Mouse (Mus musculus): ENCODE data around the gene Cyp19a1. TPM values are rescaled to one million over a fixed set of nuclear protein-coding genes. Genes with fewer than 3 reads are reported as not detected.
A peak's percentile ranks its signal among the peaks of the same experiment; 100 is the strongest.

Cyp19a1 gene
- polyA plus RNA-seq (2014; fragmentation: Nextera tagmentation; extraction: Ambion mirVana) = not detected in 2 replicates

DNA sequence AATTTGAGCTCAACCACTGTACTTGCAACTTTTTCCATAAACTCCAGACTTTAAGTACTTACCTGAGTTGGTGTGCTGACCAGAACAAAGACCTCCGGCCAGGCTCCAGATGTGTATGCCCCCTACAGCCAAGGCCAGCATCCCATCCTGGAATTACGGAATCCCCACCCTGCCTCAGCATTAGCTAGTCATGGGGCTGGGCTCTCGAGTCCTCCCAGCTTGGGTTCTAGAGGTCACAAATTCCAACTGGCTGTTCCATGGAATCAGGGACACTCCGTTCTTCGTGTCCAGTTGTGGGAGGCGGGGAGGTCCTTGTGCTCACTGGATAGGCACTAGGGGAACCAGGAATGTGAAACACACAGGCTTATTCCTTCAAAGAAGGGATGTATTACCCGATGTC is at the start of gene Cyp19a1:
Gene Cyp19a1 (minus strand): TSS at position 101 of the 400 bp plus-strand sequence.
- Histone ChIP-seq H3K4me1 (ENCODE audit: control insufficient read depth, insufficient read depth, low read length) (no peaks in the 10 kb centered on the region), H3K4me3 (ENCODE audit: low read depth, low read length) (no peak within 1 kb of the TSS), H3K9ac (ENCODE audit: low read depth, low read length) (no peak within 1 kb of the TSS), H3K36me3 (ENCODE audit: control insufficient read depth, insufficient read depth, low read length) (no peaks in the 10 kb centered on the region), H3K9me3 (replicated peaks; ENCODE audit: control insufficient read depth, low read length) (no peaks in the 10 kb centered on the region), H3K27ac (ENCODE audit: low read depth, low read length) (no peak within 1 kb of the TSS), H3K4me2 (no peak within 1 kb of the TSS), H3K27me3 (ENCODE audit: control insufficient read depth, insufficient read depth, low read length) (no peaks in the 10 kb centered on the region)
- no peak for ATAC-seq (replicated peaks; ENCODE audit: insufficient number of reproducible peaks, low FRiP score, low TSS enrichment)
- WGBS (ENCODE audit: insufficient replicate concordance) = 76% methylated on average over 7 of the region's 7 CpGs

DNA sequence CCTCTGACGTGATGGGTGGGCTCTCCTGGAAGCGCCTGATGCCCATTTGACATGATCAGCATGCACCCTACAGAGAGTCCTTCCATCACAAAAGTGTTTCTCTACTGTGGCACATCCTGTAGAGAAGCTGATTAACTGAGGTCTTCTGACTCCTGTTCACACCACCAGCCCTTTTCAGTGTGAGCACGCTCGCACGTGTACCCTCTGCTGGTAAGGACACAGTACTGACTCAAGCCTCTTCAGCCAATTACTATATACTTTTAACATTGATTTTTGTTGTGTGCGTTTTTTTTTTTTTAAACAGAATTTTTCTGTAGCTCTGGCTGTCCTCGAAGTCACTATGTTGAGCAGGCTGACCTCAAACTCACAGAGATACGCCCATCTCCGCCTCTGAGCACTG is 48.5 kb upstream of the Cyp19a1 start:
- Histone ChIP-seq H3K4me2 (no peak overlapping the region), H3K27me3 (ENCODE audit: control insufficient read depth, insufficient read depth, low read length) (no peaks in the 10 kb centered on the region), H3K4me3 (ENCODE audit: low read depth, low read length) (no peak overlapping the region), H3K36me3 (ENCODE audit: control insufficient read depth, insufficient read depth, low read length) (no peaks in the 10 kb centered on the region), H3K9me3 (replicated peaks; ENCODE audit: control insufficient read depth, low read length) (no peaks in the 10 kb centered on the region), H3K9ac (ENCODE audit: low read depth, low read length) (no peak overlapping the region), H3K27ac (ENCODE audit: low read depth, low read length) (no peak overlapping the region), H3K4me1 (ENCODE audit: control insufficient read depth, insufficient read depth, low read length) (no peaks in the 10 kb centered on the region)
- no peak for ATAC-seq (replicated peaks; ENCODE audit: insufficient number of reproducible peaks, low FRiP score, low TSS enrichment)
- 67% methylated on average over 9 of the region's 9 CpGs for WGBS (ENCODE audit: insufficient replicate concordance)

DNA sequence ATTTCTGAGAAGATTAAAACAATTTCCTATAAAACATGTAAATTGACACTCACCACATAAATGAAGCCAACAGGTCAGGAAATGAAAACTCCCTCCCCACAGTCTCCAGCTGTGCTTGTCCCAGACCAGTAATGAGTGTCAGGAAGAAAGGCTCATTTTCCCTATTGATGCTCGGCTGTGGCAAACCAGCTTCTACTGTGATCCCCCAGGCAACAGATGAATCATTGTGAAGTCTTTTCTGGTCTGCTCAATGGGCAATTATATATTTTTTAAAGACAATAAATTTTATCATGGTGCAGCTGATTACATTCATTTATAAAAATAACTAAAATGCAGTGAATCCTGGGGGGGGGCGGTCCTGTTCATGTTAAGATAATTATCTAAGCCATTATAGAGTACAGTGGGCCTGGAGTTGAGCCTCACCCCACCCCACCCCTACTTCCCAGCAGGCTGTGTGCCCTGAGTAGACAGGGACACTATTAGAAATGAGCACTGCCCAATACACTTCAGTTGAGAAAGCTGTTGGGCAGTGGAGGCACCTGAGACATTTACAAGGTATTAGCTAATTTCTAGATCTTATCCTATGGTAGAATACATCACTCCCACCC is 40.9 kb upstream of the Cyp19a1 start:
- H3K4me3 ChIP-seq (ENCODE audit: low read depth, low read length) = no peak overlapping the region
- no peaks in the 10 kb centered on the region for H3K9me3 ChIP-seq (replicated peaks; ENCODE audit: control insufficient read depth, low read length)
- ATAC-seq (replicated peaks; ENCODE audit: insufficient number of reproducible peaks, low FRiP score, low TSS enrichment) = no peak
- H3K27ac ChIP-seq (ENCODE audit: low read depth, low read length) = no peak overlapping the region
- WGBS (ENCODE audit: insufficient replicate concordance) = 67% methylated on average over 2 of the region's 2 CpGs
- H3K27me3 ChIP-seq (ENCODE audit: control insufficient read depth, insufficient read depth, low read length) = no peaks in the 10 kb centered on the region
- H3K4me1 ChIP-seq (ENCODE audit: control insufficient read depth, insufficient read depth, low read length) = no peaks in the 10 kb centered on the region
- no peaks in the 10 kb centered on the region for H3K36me3 ChIP-seq (ENCODE audit: control insufficient read depth, insufficient read depth, low read length)
- H3K4me2 ChIP-seq = no peak overlapping the region
- no peak overlapping the region for H3K9ac ChIP-seq (ENCODE audit: low read depth, low read length)

DNA sequence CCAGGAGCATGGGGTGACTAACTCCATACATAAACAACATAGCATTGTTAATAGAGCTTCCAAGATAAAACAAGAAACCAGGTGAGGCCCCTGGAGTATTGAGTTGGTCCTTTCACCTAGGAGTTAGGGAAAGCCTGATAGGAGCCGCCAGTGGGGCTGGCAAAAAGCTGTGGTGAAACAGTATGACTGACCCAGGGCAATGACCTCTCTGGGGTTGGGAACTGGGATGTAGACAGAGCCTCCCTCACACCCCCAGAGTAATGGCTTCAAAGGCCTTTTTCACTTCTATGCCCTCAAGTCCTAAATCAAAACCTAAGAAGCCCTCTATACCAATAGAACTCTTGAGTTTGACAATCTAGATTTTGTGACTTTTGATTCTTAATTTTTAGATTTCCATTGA is 40.3 kb upstream of the Cyp19a1 start:
- Histone ChIP-seq H3K27ac (ENCODE audit: low read depth, low read length) (no peak overlapping the region), H3K4me2 (no peak overlapping the region), H3K27me3 (ENCODE audit: control insufficient read depth, insufficient read depth, low read length) (no peaks in the 10 kb centered on the region), H3K9ac (ENCODE audit: low read depth, low read length) (no peak overlapping the region), H3K4me1 (ENCODE audit: control insufficient read depth, insufficient read depth, low read length) (no peaks in the 10 kb centered on the region), H3K9me3 (replicated peaks; ENCODE audit: control insufficient read depth, low read length) (no peaks in the 10 kb centered on the region), H3K36me3 (ENCODE audit: control insufficient read depth, insufficient read depth, low read length) (no peaks in the 10 kb centered on the region), H3K4me3 (ENCODE audit: low read depth, low read length) (no peak overlapping the region)
- ATAC-seq (replicated peaks; ENCODE audit: insufficient number of reproducible peaks, low FRiP score, low TSS enrichment) = no peak
- 61% methylated on average over 1 of the region's 1 CpGs for WGBS (ENCODE audit: insufficient replicate concordance)

DNA sequence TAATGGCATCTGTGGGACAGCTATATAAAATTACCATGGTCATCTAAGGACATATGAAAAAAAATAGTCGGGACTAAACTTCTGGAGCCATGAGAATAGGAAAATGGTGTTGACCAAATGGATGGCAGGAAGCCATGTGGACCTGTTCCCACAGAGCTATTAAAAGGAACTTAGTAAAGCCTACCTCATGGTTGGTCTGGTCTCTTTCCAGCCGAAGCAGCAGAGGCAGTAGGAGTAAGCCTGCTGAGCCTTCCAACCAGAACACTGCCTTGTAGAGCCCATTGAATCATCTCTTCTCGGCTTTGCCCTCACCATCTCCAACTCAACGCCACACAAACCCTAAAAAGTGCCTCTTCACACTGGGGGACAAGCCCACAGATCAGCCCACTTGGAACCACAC is 33.3 kb upstream of the Cyp19a1 start:
- H3K27me3 ChIP-seq (ENCODE audit: control insufficient read depth, insufficient read depth, low read length) = no peaks in the 10 kb centered on the region
- H3K4me2 ChIP-seq = no peak overlapping the region
- no peaks in the 10 kb centered on the region for H3K4me1 ChIP-seq (ENCODE audit: control insufficient read depth, insufficient read depth, low read length)
- H3K27ac ChIP-seq (ENCODE audit: low read depth, low read length) = no peak overlapping the region
- no peaks in the 10 kb centered on the region for H3K9me3 ChIP-seq (replicated peaks; ENCODE audit: control insufficient read depth, low read length)
- H3K9ac ChIP-seq (ENCODE audit: low read depth, low read length) = no peak overlapping the region
- ATAC-seq (replicated peaks; ENCODE audit: insufficient number of reproducible peaks, low FRiP score, low TSS enrichment) = no peak
- WGBS (ENCODE audit: insufficient replicate concordance) = 70% methylated on average over 4 of the region's 4 CpGs
- no peak overlapping the region for H3K4me3 ChIP-seq (ENCODE audit: low read depth, low read length)
- no peaks in the 10 kb centered on the region for H3K36me3 ChIP-seq (ENCODE audit: control insufficient read depth, insufficient read depth, low read length)

DNA sequence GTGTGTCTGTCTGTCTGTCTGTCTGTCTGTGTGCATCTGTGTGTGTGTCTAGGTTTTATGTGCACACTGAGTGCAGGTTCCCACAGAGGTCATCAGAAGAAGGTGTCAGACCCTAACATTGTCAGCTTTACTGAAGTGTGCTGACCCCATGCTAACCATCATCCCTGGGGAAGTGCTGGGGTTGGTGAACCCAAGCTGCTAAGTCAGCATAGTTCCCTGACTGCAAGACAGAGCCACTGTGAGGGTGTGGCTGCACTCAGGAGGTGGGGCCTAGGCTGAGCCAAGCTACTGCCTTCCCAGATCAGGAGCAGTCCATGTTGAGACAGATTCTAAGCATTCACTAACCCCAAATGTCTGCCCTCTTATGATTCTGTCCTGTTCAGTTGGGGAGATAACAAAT is 31.9 kb upstream of the Cyp19a1 start:
- H3K9ac ChIP-seq (ENCODE audit: low read depth, low read length) = no peak overlapping the region
- no peaks in the 10 kb centered on the region for H3K27me3 ChIP-seq (ENCODE audit: control insufficient read depth, insufficient read depth, low read length)
- no peak overlapping the region for H3K4me2 ChIP-seq
- H3K4me3 ChIP-seq (ENCODE audit: low read depth, low read length) = no peak overlapping the region
- no peaks in the 10 kb centered on the region for H3K36me3 ChIP-seq (ENCODE audit: control insufficient read depth, insufficient read depth, low read length)
- no peaks in the 10 kb centered on the region for H3K9me3 ChIP-seq (replicated peaks; ENCODE audit: control insufficient read depth, low read length)
- H3K4me1 ChIP-seq (ENCODE audit: control insufficient read depth, insufficient read depth, low read length) = no peaks in the 10 kb centered on the region
- no peak for ATAC-seq (replicated peaks; ENCODE audit: insufficient number of reproducible peaks, low FRiP score, low TSS enrichment)
- no peak overlapping the region for H3K27ac ChIP-seq (ENCODE audit: low read depth, low read length)

DNA sequence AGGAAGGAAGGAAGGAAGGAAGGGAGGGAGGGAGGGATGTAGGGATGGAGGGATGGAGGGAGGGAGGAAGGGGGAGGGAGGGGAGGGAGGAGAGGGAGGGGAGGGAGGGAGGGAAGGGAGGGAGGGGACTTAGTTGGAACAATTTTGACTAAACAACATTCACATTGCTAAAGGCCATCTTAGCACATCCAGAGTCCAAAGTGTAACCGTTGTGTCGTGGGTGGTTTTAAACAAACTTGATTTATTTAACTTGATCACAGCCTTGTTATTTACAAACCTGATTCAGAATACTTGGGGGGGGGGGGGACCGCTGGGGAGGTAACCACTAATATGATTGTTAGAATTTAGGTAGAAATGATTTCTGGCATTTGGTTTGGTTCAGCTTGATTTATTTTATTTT is 31.5 kb upstream of the Cyp19a1 start:
- ATAC-seq (replicated peaks; ENCODE audit: insufficient number of reproducible peaks, low FRiP score, low TSS enrichment) = no peak
- Histone ChIP-seq H3K4me1 (ENCODE audit: control insufficient read depth, insufficient read depth, low read length) (no peaks in the 10 kb centered on the region), H3K4me2 (no peak overlapping the region), H3K27me3 (ENCODE audit: control insufficient read depth, insufficient read depth, low read length) (no peaks in the 10 kb centered on the region), H3K9ac (ENCODE audit: low read depth, low read length) (no peak overlapping the region), H3K4me3 (ENCODE audit: low read depth, low read length) (no peak overlapping the region), H3K36me3 (ENCODE audit: control insufficient read depth, insufficient read depth, low read length) (no peaks in the 10 kb centered on the region), H3K9me3 (replicated peaks; ENCODE audit: control insufficient read depth, low read length) (no peaks in the 10 kb centered on the region), H3K27ac (ENCODE audit: low read depth, low read length) (no peak overlapping the region)
- 75% methylated on average over 3 of the region's 3 CpGs for WGBS (ENCODE audit: insufficient replicate concordance)

DNA sequence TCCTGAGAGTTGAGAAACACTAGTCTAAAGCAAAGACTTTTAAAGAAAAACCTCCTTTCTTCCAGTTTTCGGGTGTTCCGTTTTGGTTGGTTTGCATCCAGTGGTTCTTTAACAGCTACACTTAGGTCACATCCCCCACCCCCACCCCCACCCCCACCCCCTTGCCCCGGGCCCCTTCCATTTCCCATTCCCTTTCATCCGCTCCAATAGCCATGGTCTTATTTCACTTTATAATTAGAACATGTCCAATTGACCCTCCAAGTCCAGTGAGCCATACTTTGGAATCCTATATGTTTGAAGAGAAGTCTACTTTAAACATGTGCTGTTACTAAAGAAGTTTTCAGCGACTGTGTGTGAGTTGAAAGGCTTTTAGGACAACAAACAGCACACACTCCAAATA is 19.9 kb upstream of the Cyp19a1 start:
- Histone ChIP-seq H3K27ac (ENCODE audit: low read depth, low read length) (no peak overlapping the region), H3K9me3 (replicated peaks; ENCODE audit: control insufficient read depth, low read length) (no peaks in the 10 kb centered on the region), H3K27me3 (ENCODE audit: control insufficient read depth, insufficient read depth, low read length) (peaks cover 39% of the 10 kb centered on the region), H3K9ac (ENCODE audit: low read depth, low read length) (no peak overlapping the region), H3K36me3 (ENCODE audit: control insufficient read depth, insufficient read depth, low read length) (no peaks in the 10 kb centered on the region), H3K4me3 (ENCODE audit: low read depth, low read length) (no peak overlapping the region), H3K4me2 (no peak overlapping the region), H3K4me1 (ENCODE audit: control insufficient read depth, insufficient read depth, low read length) (peaks cover 4% of the 10 kb centered on the region; the same call in 1 of the 2 replicates)
- 63% methylated on average over 5 of the region's 5 CpGs for WGBS (ENCODE audit: insufficient replicate concordance)
- no peak for ATAC-seq (replicated peaks; ENCODE audit: insufficient number of reproducible peaks, low FRiP score, low TSS enrichment)

DNA sequence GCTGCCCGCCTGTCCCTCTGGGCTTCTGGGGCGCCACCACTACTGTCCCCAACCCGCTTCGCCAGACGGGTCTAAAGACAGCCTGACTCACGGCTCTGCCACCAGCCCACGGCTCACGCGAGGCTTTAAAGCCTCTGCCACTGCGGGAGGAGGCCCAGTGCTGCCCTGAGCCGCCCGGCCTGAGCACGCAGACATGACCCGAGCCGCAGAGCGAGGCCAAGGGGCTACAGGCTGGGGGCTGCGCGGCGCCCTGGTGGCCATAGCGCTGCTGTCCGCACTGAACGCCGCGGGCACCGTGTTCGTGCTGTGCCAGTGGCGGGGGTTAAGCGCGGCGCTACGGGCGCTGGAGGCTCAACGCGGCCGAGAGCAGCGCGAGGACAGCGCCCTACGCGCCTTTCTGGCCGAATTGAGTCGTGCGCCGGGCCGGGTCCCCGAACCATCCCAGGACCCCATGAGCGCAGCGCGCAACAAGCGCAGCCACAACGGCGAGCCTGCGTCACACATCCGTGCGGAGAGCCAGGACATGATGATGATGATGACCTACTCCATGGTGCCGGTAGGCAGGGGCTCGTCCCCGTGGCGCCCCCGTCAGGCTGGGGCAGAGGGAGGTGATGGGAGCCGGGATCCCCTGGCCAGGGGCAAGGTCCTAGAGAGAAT is 18.5 kb upstream of the Cyp19a1 start, which contains the start of gene Gldn:
Gene Gldn (plus strand): TSS at position 156 of the 657 bp plus-strand sequence.
- Histone ChIP-seq H3K4me3 (ENCODE audit: low read depth, low read length) (peak within 1 kb of the TSS; percentile 38), H3K4me1 (ENCODE audit: control insufficient read depth, insufficient read depth, low read length) (peaks cover 4% of the 10 kb centered on the region; the same call in 1 of the 2 replicates), H3K4me2 (peak within 1 kb of the TSS; percentile 71), H3K9ac (ENCODE audit: low read depth, low read length) (no peak within 1 kb of the TSS), H3K27ac (ENCODE audit: low read depth, low read length) (no peak within 1 kb of the TSS), H3K27me3 (ENCODE audit: control insufficient read depth, insufficient read depth, low read length) (peaks cover 39% of the 10 kb centered on the region), H3K9me3 (replicated peaks; ENCODE audit: control insufficient read depth, low read length) (no peaks in the 10 kb centered on the region), H3K36me3 (ENCODE audit: control insufficient read depth, insufficient read depth, low read length) (no peaks in the 10 kb centered on the region)
- 2% methylated on average over 60 of the region's 61 CpGs for WGBS (ENCODE audit: insufficient replicate concordance)
- no peak for ATAC-seq (replicated peaks; ENCODE audit: insufficient number of reproducible peaks, low FRiP score, low TSS enrichment)

Measured in heart, embryonic 11.5 days (tissue).